Mouse (Mus musculus) spleen, postnatal 36 days (tissue): ENCODE results near the gene Gm44805.
A peak's percentile ranks its signal among the peaks of the same experiment; 100 is the strongest.

Experiments used
- DNase-seq, 2 experiments: peaks; one replicate each; pipeline ENCODE4 v3.0.0; 2022; ENCODE audit warnings: low spot score in 2 of 2, mixed read lengths in 1 of 2

Gene Gm44805

DNA sequence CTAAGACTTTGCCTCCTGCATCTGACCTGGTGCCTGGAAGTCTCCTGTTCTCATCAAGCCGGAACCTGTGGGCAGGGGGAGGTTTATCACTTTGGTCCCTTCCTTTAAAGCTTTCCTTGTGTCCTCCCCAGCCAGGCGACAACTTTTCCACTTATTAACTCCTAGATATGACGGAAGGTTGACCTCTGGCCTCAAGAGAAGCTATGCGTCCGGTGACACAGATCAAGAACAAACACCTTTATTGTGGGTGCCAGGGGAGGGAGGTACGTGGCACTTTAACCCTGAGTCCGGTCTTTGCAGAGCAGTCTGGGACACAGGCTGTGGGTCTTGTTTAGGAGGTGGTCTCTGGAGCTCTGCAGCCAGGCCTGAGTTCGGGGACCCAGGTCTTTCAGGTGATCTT lies 3.4 kb downstream of the Gm44805 start, which contains the start of gene Apoc2:
Gene Apoc2, minus strand, starts transcription at position 70 of the 400 bp plus-strand sequence.
- no peak for DNase-seq

DNA sequence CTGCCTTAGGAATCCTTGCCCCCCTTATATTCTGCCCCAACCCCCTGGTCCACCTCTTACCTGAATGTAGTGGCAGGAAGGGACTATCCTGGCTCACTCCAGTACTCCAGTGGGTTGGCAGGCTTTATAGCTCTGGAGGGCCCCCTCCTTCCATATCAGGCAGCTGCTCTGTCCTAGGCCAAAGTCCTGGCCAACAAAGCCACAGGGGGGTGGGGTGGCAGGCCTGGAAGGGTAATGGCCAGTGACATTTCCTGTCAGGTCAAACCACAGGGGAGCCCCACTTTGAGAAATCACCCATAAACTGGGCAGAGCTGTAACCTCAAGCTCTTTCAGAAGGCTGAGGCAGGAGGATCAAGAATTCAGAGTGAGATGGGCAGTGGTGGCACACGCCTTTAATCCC lies 4.6 kb downstream of the Gm44805 start:
- DNase-seq: no peak

DNA sequence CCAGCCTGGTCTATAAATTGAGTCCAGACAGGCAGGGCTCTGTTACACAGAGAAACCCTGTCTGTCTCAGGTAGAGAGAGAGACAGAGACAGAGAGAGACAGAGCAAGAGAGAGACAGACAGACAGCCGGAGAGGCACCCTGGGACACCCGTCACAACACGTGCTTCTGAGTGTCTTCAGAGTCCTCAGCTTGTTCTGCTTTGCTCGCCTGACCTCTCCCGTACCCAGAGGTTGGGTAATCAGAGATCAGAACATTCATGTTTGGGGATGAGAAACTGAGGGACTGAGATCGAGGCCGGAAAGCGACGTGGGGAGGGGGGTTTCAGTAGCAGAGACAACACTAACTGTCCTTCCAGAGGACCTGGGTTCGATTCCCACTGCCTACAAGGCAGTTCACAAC lies 5.4 kb downstream of the Gm44805 start:
- no peak for DNase-seq

DNA sequence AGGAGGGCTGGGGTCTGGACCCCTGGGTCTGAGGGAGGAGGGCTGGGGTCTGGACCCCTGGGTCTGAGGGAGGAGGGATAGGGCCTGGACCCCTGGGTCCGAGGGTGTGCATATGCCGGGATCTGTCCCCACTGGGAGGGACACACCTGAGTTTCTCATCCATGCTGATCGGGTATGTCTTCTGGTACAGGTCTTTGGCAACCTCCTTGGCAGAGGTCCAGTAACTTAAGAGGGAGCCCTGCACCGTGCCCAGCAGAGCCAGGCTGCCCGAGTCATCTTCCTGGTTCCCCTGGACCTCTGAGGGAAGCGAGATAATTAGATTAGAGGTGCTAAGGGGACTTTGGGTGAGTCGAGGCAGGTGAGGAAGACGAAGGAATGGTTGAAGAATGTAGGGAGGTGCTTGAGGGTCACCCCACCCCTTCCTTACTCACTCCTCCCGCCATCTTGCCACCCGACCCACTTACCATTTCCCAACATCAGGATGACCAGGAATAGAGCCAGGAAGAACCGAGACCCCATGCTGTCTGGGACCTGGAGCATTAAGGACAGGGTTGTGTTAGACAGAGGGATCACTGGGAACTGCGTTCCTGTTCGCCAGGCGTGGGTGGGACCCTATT lies 8.0 kb downstream of the Gm44805 start:
- no peak for DNase-seq

DNA sequence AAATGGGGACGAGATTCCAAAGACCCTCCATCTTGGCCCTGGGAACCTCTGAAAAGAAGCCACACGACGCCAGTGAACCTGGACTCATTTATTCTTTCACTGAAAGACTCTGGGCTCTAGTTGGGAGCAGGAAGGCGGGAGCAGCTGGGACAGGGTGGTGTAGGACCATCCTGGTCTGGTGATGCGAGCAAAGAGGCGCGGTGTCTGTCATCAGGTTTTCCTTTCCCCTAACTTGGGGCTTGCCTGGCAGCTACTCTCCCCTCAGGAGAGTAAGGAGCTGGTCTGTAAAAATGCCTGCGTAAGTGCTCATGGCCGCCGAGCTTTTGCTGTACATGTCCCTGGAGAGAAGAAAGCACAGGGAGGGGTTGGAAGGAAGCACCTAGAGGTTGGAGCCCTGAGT lies 9.7 kb downstream of the Gm44805 start:
- no peak for DNase-seq

DNA sequence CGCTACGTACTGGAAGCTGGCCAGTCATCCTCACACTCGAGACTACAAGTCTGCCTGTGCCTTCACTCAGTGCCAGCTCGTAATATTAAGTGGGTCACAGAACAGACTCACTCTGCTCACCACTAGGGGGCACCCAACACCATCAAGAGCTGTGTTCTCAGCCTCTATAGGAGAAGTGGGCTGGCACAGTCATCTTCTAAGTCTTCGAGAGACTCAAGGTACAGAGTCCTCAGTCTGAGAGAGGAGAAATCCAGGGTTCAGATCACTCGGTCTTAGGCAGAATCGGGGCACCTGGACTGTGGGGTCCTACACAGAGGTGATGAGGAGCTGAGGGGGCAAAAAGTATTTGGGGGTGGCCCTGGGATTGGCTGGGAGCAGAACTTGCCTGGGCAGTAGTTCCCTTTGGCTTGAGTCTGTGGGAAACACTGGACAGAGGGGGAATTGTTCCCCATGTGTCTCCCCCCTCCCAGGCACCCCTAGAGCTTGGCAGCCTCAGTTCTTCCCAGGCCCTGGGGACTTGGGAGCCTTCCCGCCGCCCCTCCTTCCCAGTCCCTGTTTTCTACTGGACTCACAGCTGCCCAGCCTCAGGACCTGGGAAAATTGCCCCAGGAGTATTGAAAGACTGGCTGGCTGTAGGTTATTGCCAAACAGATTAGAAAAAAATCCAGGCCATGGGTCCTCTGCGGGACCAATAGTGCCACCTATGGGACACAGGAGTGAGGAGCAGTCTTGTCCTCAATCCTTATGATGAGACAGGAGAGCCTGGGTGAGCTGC lies 12.1 kb downstream of the Gm44805 start:
- DNase-seq: peak; percentile 90 to 93

DNA sequence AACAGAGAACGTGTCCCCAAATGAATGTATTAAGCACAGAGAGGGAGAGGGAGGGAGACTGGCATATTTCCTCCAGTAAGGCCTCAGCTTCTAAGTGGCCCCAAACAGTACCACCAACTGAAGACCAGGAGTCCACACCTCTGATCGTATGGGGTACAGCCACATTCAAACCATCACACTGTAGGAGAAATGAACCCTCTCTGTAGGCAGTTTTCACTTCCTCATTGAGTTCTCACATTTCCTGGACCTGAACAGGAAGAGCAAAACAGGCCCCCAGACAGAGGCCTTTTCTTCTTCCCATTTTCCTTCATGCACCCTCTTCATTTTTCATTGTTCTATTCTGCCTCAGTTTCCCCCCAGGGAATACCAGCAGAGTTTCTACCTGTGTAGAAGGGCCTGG lies 13.8 kb downstream of the Gm44805 start:
- DNase-seq: peak; percentile 50 to 66

DNA sequence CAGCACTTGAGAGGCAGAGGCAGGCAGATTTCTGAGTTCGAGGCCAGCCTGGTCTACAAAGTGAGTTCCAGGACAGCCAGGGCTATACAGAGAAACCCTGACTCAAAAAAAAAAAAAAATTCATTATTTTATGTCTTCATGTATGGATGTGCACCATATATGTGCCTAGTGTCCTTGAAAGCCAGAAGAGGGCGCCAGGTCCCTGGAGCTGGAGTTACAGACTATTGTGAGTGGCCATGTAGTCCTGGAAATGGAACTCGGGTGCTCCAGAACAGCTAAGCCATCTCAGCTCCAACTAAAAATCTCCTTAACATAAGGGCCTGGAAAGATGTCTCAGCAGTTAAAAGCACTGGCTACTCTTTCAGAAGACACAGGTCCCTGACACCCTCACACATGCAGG lies 14.5 kb downstream of the Gm44805 start:
- no peak for DNase-seq

DNA sequence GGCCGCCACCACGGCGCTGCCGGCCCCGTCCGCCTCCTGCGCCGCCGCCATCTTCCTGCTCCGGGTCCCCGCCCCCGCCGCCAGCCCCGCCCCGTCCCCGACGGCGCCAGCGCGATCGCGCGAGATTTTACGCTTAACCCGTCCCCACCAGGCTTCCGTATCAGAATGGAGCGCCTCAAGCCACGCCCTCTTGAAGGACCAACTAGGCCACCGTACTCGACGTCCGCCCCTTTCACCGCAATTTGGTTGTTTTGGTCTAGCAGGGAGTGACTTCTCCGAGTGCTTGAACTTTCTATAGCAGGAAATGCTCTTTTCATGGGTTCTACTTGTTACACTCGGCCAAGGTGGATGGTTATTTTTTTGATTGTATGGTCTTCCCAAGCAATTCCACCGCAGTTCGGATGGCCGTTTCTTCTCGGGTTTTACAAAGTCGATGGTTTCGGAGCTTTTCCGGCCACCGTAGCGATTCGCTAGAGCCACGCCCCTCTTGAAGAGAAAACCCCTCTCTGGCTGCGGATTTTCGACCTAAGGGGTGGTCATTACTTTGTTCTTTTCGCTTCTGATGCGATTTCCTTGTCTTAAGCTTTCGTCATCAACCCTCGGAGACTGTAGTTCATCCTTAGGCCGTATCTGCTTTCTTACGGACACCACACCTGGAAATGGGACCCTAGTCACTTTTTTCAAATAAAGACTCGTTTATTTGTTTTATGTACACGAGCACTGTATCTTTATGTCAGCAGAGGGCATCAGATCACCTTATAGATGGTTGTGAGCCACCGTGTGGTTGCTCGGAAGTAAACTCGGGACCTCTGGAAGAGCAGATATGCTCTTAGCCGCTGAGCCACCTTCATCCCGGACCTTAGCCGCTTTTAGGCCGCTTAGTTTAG lies 16.0 kb downstream of the Gm44805 start, which contains the start of gene Clptm1:
Gene Clptm1, minus strand, starts transcription at position 79 of the 887 bp plus-strand sequence.
- DNase-seq: peak; percentile 95 to 97

DNA sequence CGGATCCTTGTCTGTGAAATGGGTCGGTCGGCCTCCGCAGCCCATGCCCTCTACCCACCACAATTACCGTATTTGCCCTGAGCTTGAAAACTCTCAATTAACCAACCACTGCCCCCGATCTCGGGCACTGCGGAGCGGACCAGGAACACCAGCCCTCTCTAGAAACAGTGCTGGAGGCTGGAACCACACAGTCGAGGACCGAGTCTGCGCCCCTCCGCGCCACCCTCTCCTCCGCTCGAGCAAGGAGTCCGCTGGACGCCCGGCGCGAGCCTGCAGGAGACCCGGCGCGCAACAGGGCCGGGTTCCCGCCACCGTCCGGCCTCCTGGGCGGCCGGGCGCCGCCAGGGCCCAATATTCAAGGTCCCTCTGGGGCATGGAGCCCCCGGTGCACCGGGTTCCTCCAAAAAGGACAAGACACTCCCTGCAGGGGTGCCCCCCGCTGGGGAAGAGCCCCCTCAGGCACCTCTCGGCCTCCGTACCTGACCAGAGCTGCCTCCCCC lies 16.7 kb downstream of the Gm44805 start:
- no peak for DNase-seq

DNA sequence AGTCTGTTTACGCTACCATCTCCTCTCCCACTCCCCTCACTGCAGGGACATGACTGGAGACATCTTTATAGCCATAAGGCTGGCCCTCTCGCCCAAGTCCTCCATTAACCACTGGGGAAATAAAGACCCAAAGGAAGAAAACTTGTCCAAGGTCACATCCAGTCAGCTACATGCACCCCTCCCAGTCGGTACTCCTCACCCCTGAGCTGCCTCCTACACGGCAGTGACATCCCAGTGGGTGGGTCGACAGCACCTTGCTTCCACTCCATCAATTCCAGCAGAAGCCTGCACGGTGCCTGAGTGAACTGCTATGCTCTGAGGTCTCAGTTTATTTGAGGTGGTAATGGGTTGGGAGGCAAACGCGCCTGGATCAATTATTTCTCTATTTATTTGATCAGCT lies 17.3 kb downstream of the Gm44805 start:
- DNase-seq: no peak

DNA sequence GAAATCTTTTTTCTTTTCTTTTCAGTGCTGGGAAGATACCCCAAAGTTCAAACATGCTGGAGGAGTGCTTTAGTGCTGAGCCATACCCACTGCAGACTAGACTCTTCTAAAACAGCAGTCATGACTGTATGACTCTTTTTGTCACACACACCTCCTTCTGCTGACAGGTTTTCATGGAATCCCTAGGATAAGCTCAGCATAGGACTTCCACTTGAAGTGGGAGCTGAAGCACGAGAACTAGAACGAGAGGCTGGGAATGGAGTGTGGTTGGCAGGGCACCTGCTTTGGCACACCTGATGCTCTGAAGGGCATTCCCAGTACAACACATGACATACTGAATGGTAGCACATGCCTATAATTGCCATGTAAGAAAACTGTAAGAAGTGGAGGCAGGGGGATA lies 28.6 kb downstream of the Gm44805 start:
- DNase-seq: no peak

DNA sequence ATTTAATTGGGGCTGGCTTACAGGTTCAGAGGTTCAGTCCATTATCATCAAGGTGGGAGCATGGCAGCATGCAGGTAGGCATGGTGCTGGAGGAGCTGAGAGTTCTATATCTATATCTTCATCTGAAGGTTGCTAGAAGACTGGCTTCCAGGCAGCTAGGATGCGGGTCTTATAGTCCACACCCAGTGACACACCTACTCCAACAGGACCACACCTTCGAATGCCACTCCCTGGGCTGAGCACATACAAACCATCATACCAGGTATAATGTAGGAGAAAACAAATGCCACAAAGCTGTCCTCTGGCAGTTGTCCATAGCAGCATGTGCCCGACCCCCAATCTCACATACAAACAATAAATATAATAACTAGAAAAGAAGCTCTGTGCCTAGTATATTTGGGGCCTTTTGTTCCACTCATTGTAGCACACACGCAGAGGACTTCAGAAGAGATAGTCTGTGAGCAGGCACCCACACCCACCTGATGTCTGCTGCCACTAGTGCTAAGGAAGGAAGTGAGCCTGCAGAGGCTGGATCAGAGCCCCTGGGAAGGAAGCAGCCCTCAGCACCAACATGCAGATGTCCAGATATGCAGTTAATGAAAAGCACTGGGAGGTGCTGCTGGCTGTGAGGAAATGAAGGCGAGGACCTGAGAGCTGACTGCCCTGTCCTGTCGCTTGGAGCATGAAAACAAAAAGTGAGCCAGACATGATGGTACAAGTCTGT lies 30.0 kb downstream of the Gm44805 start:
- DNase-seq: no peak

DNA sequence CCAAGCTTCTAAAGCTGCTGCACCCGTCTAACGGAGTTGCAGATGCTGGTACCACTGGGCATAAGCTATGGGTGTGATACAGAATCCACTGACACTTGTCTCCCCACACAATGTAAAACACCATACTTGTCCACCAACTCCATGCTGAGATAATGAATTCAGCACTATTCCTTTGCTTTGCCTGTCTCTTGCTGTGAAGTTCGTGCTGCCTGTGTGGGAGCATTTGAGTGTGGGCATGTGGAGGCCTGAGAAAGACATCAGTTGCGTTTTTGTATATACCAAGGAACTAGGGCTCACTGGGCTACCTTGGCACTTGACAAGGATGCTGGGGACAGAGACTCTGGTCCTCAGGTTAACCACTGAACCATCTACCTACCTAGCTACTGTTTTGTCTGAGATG lies 40.0 kb downstream of the Gm44805 start:
- no peak for DNase-seq

DNA sequence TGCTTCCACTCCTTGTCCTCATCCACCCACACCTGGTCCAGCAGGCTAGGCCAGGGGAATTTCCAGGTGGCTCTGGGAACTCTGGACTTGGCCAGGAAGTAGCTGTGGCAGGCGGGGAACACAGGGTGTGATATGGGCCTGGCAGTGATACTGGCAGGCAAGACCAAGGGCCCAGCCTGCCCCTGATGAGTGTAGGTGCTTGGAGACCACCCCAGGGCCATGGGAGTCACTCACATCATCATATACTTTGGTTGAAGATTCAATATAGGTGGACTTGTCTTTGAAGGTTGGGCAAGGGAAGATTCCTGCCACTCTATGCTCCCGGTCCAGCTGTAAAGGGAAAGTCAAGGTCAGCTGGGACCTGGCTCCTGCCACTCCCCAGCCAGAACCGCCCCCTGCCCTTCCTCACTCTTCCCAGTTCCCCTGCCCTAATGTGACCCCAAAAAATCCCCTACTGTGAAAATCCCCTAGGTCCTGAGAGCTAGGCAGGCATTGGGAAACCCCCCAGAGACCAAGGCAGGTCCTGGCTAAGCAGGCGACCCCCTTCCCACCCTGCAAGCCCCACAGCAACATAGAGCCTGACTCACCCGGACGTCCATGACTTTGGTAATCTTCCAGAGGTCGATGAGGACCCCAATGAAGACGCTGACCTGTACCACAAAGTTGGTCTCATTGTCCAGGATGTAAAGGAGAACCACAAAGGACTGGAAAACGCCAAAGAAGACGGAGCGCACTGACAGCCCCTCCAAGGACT lies 46.0 kb downstream of the Gm44805 start:
- no peak for DNase-seq

DNA sequence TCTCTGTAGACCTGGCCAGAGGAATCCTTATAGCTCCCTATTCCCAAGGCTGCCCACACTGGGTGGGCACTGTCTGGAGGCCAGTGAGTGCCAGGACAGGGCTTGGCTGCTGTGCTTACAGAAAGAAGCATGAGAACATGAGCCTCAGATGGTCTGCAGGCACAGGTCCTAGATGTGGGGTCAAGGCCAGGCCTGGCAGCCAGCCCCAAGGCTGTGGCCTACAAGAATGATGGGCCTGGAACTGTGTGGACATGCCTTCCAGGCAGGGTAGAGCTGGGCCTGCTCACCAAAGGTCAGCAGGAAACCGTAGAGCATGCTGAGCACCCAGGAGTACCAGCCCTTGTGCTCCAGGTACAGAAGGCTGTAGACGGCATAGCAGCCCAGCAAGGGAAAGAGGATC lies 46.6 kb downstream of the Gm44805 start:
- no peak for DNase-seq

DNA sequence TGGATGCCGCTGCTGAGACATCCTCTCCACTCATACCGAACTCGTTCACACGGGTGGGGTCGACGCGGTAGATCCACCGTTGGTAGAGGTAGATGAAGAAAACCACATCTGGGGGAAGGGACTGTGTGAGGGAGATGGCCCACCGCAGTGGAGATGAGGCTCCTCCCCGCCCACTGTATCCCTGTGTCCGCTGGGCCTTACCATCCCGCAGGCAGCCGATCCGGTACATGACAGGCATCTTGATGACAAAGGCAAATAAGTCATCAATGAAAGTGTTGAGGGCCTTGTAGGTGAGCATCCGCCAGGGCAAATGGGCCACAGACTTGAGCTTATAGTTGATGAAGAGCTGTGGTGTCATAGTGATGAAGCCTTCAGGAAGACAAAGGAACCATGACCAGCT lies 47.4 kb downstream of the Gm44805 start:
- DNase-seq: no peak

DNA sequence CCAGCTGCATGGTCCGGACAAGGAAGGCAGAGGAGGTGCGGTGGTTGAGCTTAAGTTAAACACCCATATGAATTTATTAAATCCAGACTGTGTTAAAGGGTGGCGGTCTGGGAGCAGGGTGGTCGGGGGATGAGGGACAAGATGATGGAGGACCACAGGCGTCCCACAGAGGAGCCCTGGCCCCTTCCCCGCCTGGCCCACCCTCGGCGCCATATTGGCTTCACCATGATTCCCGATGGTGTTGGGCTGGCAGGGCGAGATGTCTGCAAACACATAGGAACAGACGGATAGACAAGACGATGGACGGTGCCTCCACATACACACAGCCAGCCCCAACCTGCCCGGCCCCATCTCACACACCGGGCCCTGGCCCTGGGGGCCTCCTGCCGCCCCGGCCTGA lies 48.0 kb downstream of the Gm44805 start:
- DNase-seq: no peak

DNA sequence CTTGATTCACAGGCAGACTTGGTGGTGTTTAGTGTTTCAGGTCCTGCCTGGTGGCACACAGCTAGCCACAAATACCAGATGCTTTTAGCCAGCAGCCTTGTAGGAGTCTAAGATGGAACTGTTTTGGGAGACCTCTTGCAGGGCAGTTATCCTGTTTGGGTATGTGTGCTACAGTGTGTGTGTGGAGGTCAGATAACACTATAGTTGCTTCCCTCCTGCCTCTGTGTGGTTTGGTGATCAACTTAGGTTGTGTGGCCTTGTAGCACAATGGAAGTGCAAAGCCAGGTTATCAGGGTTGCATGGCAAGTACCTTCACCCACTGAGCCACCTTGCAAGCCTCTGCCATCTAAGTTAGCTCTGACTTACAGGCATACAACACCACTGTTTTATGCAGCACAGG lies 48.5 kb downstream of the Gm44805 start:
- DNase-seq: no peak

DNA sequence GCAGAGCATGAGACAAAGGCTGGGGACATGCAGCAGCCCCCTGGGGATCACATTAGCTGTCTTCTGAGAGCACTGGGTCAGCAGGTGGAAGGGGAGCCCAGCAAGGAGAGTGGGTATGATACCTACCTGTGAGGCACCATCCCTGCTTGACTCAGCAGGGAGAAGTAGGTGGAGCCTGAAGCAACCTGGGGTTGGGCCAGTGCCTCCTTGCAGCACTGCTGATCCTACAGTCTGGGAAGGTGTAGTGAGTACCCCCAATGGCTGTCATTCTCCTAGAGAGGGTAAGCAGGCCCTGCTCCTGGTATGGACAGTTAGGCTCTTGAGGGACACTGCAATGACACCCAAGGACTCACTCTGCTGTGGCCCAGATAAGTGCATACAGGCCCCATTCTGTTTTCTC lies 48.9 kb downstream of the Gm44805 start:
- no peak for DNase-seq

DNA sequence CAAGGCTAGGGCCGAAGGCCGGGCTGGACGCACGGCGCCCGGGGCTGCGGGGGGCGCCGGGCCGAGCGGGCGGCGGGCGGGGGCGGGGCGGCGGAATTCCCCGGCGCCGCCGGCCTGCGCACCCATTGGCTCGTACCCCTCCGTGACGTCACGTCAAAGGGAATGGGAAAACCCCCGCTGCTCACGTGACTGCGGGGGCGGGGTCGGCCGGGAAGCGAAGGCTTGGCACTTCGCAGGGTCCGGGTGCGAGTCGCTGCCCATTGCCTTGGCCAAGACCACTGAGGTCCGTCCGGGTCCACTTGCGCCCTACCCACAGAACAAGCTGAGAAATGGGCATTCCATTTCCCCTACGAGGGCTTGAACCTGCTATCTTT lies 51.9 kb downstream of the Gm44805 start, which contains the start of gene Relb:
Gene Relb, minus strand, starts transcription at position 78 of the 374 bp plus-strand sequence.
- DNase-seq: peak; percentile 90 to 94
